Mouse (Mus musculus) mesoderm, embryonic 11.5 days (tissue): ENCODE data around the gene Ropn1.
"Not testable (repeated sequence)": the region's sequence is repeated elsewhere in the genome, so short reads cannot be mapped to it uniquely, and the experiment has no call there.

Experiments
- DNase-seq: peaks from one replicate; pipeline ENCODE4 v3.0.0-alpha.2; 2012; ENCODE audit warnings: low read depth, low spot score

Ropn1 gene

DNA sequence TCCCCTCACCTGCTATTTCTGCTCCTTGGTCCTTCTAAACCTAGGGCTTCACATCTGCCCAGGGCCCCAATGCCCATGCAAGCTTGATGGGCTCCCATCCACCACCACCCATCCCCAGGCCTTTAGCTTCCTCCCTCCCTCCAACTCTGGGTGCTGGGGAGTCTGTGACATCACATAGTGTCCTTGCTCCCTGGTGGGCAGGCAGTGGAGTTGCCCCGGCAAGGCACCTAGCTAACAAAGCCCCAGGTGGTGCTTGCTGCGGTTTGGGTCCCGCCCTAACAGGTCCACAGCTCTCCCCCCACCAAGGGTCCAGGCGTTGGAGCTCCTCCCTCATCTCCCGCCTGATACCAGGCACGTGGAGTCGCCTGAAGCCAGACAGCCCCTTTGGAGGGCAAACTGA is at the start of gene Ropn1:
Ropn1 (plus strand) TSS at position 301 of the 400 bp plus-strand sequence.
- no peak for DNase-seq

DNA sequence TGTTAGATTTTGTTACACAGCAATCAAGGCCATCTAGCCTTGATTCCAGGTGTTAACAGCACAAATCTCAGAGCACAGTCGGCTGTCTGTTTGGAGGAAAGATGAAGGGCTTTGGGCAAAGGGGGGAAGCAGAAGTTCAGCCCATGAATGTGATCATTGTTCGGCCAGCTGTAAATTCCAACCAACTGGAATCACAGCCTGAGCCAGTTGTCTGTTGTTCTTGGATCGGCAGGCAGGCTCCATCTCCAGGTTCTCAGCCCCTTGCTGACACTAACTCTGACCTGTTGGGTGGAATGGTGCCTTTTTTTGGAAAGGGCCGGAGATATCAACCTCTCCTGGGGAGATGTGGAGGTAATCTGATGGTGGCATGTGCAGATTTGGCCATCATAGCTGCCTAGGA is 47.8 kb upstream of the Ropn1 start:
- DNase-seq, result peak; percentile 36

DNA sequence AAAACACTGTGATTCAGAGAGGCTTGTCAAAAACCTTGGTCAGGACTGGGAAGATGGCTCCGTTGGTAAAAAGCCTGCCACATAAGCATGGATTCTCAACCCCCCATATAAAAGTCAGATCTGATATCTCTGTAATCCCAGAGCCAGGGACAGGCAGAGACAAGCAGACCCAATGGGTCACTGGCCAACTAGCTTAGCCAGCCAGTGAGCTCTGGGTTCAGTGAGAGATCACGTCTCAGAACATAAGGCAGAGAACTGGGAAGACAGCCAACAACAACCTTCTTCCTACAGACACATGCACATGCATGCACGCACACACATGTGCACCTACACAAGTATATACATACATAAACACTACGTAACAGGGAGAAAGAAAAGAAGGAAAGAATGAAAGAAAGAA is 46.6 kb upstream of the Ropn1 start:
- no peak for DNase-seq

DNA sequence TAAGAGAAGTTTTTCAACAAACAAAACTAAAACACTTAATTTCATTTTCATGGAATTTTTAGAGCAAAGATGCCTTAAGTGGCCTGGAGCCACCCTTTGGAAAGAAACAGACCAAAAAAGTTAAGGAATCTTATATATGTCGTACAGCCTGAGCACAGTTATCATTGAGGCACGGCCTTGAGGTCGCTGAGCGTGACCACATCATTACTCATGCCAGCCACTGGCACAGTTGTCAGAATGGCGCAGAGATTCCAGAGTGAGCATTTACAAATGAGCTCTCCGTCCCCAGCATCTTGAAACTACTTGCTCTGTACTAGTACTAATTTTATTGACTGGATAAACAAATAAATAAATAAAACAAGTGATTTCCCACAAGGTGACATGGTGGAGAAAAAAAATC is 45.9 kb upstream of the Ropn1 start:
- peak; percentile 23 for DNase-seq

DNA sequence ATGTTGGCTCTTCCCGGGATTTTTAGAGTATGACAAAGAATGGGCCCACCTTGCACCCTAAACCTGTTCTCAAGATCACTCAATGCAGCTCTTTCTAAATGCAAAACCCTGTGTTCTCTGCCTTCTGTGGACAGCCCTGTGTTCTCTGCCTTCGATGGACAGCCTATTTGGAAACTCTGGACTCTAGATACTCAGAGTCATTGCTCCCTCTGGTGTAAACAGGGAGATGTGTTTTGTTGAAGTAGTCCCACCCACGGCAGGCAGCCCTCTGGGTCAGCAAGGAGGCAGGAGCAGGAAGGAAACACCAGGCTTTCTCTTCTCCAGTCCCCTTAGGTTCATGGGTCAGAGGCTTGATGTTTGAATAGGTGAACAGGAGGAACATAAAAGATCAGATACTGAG is 44.0 kb upstream of the Ropn1 start:
- peak; percentile 44 for DNase-seq

DNA sequence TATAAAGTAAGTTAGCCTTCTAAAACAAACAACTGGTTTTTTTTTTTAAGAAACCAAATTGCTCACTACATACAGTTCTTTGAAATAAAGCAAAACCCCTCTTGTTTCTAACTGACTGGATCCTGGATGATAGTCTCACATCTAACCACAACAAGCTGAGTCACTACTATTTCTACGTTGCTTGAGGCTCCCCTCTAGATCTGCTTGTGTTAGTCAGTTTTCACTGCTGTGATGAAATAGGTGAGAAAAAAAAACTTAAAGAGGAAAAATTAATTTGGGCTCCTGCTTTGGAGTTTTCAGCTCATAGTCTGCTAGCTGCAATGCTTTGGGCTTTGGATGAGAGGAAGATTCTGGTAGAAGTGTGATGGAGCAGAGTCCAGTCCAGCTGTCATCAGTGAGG is 39.6 kb upstream of the Ropn1 start:
- DNase-seq, result no peak

DNA sequence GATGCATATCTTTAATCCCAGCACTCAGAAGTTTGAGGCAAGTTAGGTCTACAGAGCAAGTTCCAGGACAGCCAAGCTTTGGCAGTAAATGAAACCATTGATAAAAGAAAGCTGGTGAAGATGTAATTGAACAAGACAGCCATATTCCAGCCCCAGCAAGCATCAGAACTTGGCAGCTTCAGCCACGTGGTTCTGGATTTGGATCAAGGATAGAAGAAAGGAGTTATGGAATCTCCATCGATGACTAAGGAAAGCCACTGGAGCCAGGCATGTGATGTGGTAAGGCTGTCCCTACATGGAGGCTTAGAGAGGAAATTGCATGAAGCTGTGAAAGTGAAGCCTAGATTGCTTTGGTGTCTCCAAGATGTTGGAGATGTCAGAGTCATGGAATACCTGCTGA is 35.7 kb upstream of the Ropn1 start:
- no peak for DNase-seq

DNA sequence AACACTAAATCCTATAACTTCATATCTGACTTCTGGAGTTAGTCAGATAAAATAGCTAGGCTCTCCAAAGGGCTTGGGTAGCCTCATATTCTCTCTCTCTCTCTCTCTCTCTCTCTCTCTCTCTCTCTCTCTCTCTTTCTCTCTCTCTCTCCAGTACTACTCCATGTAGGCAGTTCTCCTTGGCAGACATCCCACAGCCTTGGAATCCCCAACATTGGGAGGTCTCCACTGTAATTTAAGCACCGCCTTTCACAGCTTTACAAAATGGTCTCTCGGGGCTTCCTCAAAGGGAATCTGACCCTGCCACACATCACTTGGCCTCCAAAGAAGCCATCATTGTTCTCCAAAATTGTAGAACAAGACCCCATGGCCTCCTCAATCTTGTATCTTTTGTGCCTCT is 22.1 kb upstream of the Ropn1 start:
- DNase-seq, result no peak

DNA sequence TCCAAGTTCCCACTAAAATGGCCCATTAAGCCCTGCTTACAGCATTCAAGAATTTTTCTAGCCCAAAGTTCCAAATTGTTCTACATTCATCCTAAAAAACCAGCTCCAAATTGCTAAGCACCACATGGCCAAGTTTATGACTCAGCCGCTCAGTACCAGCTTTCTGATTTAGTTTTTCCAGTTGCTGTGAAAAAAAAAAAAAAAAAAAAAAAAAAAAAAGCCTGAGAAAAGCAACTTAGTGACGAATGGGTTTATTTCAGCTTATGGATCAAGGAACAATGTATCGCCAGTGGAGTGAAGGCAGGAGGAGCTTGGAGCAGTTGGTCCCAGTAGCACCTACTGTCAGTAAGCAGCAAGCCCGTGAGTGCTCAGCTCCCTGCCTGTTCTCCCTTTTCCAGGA is 21.3 kb upstream of the Ropn1 start:
- no peak for DNase-seq

DNA sequence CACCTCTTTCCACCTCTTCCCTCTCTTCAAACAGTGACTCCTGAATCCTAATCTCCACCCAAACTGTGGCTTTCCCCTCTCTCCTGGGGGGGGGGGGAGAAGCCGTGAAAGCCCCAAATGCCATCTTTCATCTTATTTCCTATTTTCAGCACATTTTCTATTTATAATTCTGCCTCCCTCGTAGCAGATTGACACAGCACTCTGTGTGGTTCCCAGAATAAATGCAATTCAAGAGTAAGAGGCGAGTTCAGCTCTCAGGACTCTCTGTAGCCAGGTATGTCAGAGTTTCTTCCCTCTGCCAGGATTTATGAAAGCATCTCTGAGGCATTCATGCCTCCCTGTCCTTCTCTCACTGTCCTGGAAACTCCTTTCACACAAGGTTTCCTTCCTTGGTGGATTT is 14.2 kb upstream of the Ropn1 start:
- no peak for DNase-seq

DNA sequence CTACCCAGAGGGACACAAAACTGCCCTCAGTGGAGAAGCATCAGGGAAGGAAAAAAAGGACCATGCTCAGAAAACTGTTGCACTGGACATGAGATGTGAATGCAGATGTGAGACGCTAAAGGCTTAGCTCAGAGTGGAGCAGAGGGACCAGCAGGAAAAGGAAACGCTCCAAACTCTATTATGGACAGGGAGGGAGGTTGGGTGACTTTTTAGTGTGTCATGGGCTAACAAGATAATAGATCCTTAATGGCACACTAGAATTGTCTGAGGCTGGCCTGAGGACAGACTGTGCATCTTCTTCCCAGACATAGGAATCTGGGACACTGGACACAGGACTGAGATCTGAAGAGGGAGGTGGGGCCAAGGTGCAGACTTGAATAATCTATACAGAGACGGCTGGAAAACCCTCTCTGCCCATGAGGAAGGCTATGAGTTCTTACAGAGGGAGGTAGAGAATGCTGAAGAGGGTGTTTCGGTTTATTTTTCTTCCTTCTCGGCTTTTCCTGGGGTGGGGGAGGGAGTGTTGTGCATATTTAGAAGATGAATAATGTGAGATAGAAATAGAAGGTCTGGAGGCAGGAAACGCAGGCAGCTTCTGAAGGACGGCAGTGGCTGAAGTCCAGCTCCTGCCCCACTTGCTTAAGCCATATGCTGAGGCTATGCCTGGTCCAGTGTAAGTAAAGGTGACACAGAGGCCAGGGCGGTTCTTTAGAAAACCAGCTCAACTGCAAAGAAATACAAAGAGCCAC is 6.0 kb upstream of the Ropn1 start:
- DNase-seq, result no peak

DNA sequence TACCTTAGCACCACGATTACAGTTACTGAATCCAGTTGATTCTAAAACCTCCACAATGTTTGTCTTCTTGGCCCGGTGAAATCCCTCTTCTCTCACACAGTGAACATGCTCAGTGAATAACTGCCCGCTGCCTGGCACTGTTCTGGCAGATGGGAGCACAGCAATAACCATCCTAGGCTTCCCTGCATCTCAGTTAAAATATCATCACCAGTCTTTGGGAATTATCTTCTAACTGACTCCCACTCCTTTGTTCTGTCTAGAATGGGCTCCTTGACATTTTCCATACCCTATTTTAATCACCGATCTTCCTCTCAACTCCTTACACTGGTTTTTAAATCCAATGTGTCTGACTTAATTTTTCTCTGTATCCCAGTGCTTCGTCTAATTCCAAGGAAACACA is 3.3 kb downstream of the Ropn1 start:
- no peak for DNase-seq

DNA sequence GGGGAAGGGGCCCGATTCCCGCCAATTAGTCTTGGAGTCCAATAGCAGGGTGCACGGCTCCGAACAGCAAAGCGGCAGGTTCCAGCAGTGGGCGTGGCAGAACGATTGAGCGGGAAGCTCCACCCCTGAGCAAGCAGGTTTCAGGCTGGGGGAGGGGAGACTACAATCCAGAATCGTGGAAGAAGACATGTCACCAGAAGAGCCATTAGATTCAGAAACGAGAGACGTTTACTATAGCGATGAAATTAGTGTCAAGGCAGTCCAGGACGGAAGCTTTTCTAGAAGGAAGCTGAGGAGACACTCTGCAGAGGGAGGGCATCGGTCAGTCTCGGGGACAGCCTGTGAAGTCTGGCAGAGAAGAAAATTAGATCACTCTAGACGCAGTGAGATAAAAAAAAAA is 7.8 kb downstream of the Ropn1 start:
- DNase-seq, result not testable (repeated sequence)

DNA sequence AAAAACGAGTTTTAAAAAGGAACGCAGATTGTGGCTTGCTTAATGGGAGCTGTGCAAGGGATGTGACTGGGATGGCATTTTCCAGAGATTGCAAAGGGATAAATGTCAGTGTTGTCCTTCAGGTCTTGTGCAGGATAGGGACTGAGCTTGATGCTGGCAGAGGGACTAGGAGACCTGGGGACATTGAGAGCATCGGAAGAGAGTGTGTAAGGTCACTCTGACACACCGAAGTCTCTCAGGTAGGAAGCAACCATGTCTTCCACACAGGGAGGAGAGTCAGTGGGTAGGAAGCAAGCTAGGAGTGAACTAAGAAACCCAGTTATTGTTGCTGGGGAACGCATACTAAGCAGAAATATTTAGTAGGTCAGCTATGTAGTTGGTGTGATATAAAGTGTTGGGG is 8.3 kb downstream of the Ropn1 start:
- DNase-seq, result no peak

DNA sequence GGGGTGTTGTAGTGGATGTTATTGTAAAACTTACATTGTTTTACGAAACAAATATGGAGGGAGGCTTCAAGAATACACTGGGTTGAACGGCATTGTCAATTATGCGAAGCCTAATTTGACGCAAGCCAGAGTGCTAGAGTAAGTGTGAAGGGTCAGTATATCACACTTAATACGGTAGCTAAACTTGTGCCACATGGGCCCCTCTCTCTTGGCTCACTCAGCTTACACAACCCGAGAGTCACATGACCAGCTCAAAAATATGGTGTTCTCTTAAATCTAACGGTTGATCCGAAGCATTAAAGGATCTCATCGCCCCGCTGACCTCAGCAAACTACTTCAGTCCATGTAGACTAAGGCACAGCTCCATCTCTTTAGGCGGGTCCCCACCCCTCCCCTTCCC is 8.7 kb downstream of the Ropn1 start:
- no peak for DNase-seq

DNA sequence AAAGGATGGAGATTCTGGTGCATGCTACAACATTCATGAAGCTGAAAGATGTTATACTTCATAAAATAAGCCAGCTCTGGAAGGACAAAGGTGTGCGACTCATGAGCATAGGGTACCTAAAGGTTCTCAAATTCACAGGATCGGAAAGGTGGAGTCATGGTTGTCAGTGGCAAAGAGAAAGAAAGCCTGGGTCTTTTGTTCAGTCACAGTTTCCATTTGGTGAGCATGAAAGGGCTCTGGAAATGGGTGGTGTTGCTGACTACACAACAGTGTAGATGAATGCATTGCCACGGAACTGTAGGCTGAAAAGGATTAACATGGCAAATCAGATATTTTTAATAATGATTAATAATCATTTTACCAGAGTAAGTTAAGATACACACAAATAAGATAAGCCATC is 14.8 kb downstream of the Ropn1 start:
- DNase-seq, result no peak

DNA sequence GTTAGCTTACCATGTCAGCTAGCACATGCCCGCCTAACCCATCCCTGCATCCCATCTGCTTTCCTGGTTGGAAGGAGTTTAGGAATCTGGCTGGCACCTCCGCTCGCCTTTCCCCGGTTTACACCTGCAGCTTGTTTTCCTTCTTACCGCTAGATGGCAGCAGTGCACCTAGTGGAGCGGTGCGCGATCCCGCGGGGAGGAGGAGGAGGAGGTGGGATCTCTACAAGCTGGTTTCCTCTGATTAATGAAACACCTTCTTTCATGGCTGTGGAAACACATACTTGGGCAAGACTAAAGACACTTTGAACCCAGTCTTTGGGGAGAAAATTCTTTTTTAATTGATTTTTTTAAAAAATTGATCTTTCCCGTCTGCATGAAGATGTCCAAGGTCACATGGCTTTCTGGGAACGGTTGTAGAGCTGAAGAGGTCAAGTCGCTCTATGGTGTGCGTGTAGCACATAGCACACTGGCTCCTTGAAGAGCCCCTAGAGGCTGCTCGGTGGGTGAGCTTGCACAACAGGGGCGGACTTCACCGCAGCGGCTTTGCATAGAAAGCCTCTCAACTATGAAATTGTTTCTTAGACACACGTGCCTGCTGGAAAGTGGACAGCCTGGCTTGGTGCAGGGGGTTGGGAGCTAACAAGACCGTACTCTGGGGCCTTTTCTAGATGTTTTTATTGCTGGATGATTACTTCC is 17.5 kb downstream of the Ropn1 start:
- peak; percentile 88 for DNase-seq

DNA sequence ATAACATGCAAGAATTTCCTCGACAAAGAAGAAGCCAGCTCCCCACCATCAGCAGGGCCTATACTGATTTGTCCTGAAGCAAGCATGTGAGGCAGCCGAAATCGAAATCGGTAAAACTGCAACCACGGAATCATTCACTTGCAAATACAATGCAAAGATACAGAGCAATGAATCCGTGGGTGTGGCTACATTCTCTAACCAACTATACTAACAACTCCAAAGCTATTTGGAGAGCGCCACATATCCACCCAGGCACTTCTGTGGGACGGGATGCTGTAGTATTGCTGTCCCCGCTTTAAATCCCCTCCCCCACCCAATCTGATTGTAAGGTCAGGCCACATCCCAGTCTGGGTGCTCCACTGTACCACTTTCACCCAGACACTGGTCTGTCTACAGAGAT is 18.6 kb downstream of the Ropn1 start:
- no peak for DNase-seq

DNA sequence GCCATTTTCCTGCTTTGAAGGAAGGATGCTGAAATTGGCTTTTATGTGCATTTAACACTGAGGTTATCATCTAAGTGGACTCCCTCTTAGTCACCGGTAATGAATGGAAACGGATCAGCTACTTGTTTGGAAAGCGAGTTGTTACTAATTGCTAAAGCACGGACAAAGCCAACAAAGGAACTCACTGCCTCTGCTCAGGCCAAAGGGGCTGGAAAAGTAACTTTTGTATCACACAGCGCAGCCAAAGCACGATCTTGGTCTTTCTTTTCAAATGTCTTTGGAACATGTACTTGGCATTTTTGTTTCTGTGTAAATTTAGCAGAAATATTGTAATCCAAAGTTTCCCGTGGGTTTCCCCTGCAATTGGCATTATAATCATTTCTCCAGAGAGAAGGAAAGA is 22.2 kb downstream of the Ropn1 start:
- no peak for DNase-seq

DNA sequence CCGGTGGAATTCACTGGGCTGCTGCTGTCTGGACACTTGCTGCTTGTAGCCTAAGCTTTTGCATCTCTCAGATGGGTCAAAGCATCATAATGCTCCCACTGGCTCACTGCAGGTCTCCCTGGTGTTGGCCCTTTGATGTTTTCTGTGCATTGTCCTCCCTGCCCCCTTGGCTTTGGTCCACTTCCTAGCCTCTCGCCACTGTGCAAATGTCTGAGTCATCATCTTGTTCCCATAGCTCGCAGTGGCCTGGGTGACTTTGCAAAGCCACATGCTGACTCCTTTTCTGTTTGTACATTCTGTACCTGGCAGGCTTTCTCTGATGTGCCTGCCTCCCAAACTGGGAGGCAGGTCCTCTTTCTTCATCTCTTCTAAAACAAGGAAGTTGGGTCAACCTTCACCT is 23.1 kb downstream of the Ropn1 start:
- DNase-seq, result no peak

DNA sequence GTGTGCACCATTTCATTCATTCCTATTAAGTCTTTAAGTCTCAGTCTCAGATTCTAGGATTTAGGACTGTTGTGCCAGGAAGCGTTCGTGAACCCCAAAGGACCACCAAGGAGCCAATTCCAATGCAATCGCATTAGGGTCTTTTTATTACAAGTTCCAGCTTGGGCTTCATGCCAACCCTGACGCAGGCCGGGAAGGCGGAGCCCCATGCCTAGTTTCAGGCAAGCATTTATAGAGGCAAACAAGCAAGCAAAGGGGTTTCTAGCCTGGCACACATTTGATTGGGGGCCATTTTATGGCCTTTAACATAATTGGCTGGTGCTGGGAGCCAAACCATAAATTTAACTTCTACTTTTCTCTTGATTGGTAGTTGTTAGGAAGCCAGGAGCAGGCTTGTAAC is 24.6 kb downstream of the Ropn1 start:
- no peak for DNase-seq

DNA sequence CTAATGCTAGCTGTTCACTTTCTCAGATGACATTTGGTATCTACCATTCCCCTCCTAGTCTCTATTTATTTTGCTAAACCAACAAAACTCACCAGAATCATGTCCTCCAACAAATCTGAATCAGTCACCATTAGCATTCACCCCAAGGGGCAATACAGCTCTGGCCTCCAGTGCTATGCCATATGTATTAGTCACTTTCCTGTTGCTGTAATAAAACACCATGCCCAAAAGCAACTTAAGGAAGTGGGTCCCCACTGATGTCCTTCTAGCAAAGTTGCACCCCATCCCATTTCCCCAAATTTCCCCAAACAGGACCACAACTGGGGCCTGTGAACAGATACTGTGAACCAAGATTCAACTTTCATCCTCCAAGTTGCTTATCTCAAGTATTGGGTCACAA is 32.1 kb downstream of the Ropn1 start:
- no peak for DNase-seq

DNA sequence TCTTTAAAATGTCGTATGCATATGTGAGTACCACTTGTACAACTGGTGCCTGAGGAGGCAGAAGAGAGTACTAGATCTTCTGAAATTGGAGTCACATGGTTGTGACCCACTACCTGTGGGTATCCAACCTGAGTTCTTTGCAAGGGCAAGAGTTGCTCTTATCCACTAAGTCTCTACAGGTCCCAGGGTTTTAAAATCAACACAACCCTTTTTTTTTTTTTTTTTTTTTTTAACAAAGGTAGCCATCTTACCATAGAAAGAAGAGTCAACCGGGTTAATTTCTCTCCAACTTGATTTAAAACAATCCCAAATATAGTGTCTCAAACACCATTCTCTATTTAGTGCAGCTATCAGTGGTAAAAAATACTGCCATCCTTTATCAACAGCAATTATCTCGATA is 40.2 kb downstream of the Ropn1 start:
- no peak for DNase-seq
